Mouse (Mus musculus): ENCODE data around the gene Ccdc130. TPM values are rescaled to one million over a fixed set of nuclear protein-coding genes. Genes with fewer than 3 reads are reported as not detected.

The Ccdc130 gene
- total and polyA plus RNA-seq, 3 experiments = 10.2 to 26.0 TPM; not detected in 1

DNA sequence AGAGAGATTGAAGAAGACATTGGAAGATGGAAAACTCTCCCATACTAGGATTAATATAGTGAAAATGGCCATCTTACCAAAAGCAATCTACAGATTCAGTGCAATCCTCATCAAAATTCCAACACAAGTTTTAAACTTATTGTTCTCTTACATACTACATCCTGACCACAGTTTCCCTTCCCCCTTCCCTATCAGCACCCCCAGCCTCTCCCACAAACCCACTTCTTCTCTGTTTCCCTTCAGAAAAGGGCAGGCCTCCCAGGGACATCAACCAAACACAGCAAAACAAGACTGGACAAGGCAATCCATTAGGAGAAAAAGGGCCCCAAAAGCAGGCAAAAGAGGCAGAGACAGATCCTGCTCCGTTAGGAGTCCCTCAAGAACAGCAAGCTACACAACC lies 6.3 kb upstream of the Ccdc130 start:
- H3K27me3 ChIP-seq (ENCODE audit: control insufficient read depth in 1 of 2, insufficient read depth in 2 of 2, low read length in 2 of 2) = no peaks in the 10 kb centered on the region
- no peaks in the 10 kb centered on the region for H3K79me2 ChIP-seq (ENCODE audit: control insufficient read depth, insufficient read depth, low read length, poor library complexity)
- peak; percentile 56 for DNase-seq (ENCODE audit: low read depth, low spot score)
- H3K9ac ChIP-seq (ENCODE audit: control insufficient read depth, low read depth, low read length, poor library complexity, severe bottlenecking) = peak overlapping the region; percentile 9; the same call in 1 of the 2 replicates
- no peak overlapping the region for H3K4me3 ChIP-seq (ENCODE audit: control insufficient read depth in 1 of 2, insufficient read depth in 1 of 2, low read depth in 2 of 2, low read length in 2 of 2)
- H3K4me1 ChIP-seq (ENCODE audit: control insufficient read depth in 1 of 2, insufficient read depth in 2 of 2, low read length in 2 of 2) = peaks cover 15% of the 10 kb centered on the region in 2 experiments; a peak in 3 of 4 replicates
- peak overlapping the region; percentile 36 for H3K27ac ChIP-seq (ENCODE audit: control insufficient read depth, low read depth, low read length)
- no peaks in the 10 kb centered on the region for H3K9me3 ChIP-seq (replicated peaks; ENCODE audit: insufficient read depth, low read length)
- no peak for TF ChIP-seq USF1 (IDR thresholded peaks at IDR 0.05; ENCODE audit: low read depth, low read length)
- TF ChIP-seq TCF12 (IDR thresholded peaks at IDR 0.05; ENCODE audit: low read depth, low read length) = peak; percentile 77
- no peak for TF ChIP-seq UBTF (IDR thresholded peaks at IDR 0.05; ENCODE audit: borderline replicate concordance, insufficient read depth, low read depth, low read length)
- TF ChIP-seq HCFC1 (IDR thresholded peaks at IDR 0.05; ENCODE audit: low read depth, low read length) = no peak
- peak; percentile 54 for TF ChIP-seq TAL1 (IDR thresholded peaks at IDR 0.05; ENCODE audit: low read length)
- TF ChIP-seq E2F4 (IDR thresholded peaks at IDR 0.05; ENCODE audit: borderline replicate concordance, low read depth, low read length) = no peak
- no peak for TF ChIP-seq ETS1 (IDR thresholded peaks at IDR 0.05; ENCODE audit: low read depth, low read length)
- TF ChIP-seq TBP (IDR thresholded peaks at IDR 0.05; ENCODE audit: low read depth, low read length) = 0 out of 2 replicates have a peak, but pooled peaks have one; percentile 19
- TF ChIP-seq MAZ (IDR thresholded peaks at IDR 0.05; ENCODE audit: low read depth, low read length) = peak; percentile 31; the same call in 1 of the 2 replicates
- no peak for TF ChIP-seq NELFE (IDR thresholded peaks at IDR 0.05; ENCODE audit: low read depth, low read length)
- TF ChIP-seq SIN3A (IDR thresholded peaks at IDR 0.05; ENCODE audit: low read length) = 0 out of 2 replicates have a peak, but pooled peaks have one; percentile 24
- TF ChIP-seq NRF1 (IDR thresholded peaks at IDR 0.05; ENCODE audit: insufficient read depth, low read depth, low read length, poor library complexity, severe bottlenecking) = no peak
- TF ChIP-seq GATA1 (IDR thresholded peaks at IDR 0.05; ENCODE audit: low read depth, low read length) = 0 out of 2 replicates have a peak, but pooled peaks have one; percentile 27
- peak; percentile 18 to 74; a peak in 3 of 4 replicates for TF ChIP-seq EP300 (IDR thresholded peaks at IDR 0.05; ENCODE audit: low read depth in 1 of 2, low read length in 2 of 2)
- no peak for TF ChIP-seq KAT2A (conservative IDR thresholded peaks at IDR 0.05; ENCODE audit: low read depth, low read length)
- TF ChIP-seq JUND (IDR thresholded peaks at IDR 0.05; ENCODE audit: low read depth, low read length) = no peak
- TF ChIP-seq BHLHE40 (IDR thresholded peaks at IDR 0.05; ENCODE audit: borderline replicate concordance, low read depth, low read length) = no peak
- TF ChIP-seq POLR2A (IDR thresholded peaks at IDR 0.05; ENCODE audit: control insufficient read depth in 1 of 2, insufficient read depth in 1 of 2, low read depth in 1 of 2, low read length in 2 of 2, poor library complexity in 1 of 2) = no peak
- peaks cover 0 to 10% of the 10 kb centered on the region in 2 experiments; a peak in 2 of 4 replicates for H3K36me3 ChIP-seq (ENCODE audit: control insufficient read depth in 1 of 2, insufficient read depth in 2 of 2, low read length in 2 of 2)

DNA sequence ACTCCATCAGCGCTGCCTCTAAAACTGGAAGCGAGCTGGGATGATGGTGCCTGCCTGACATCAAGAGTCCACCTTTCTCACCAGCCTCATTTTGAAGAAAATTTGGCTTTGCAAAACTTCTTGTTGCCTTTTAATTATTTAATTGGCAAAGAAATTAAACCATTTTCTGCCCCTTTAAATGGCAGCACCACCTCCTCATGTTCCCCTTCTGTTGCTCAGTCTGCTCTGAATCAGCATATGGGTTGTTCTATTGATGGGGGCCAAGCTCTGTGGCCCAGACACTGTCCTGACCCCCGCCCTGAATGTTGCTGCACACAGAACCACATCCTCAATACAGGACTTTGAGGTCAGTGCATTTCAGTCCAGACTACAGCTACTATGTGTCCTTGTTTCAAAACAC lies 3.8 kb upstream of the Ccdc130 start:
- TF ChIP-seq POLR2A (IDR thresholded peaks at IDR 0.05; ENCODE audit: control insufficient read depth in 1 of 2, insufficient read depth in 1 of 2, low read depth in 1 of 2, low read length in 2 of 2, poor library complexity in 1 of 2) (no peak), KAT2A (conservative IDR thresholded peaks at IDR 0.05; ENCODE audit: low read depth, low read length) (no peak), POLR2AphosphoS2 (IDR thresholded peaks at IDR 0.05; ENCODE audit: low read length) (no peak)
- Histone ChIP-seq H3K27ac (ENCODE audit: control insufficient read depth, low read depth, low read length) (no peak overlapping the region), H3K9me3 (replicated peaks; ENCODE audit: insufficient read depth, low read length) (no peaks in the 10 kb centered on the region), H3K9ac (ENCODE audit: control insufficient read depth, low read depth, low read length, poor library complexity, severe bottlenecking) (no peak overlapping the region), H3K4me3 (ENCODE audit: control insufficient read depth in 1 of 2, insufficient read depth in 1 of 2, low read depth in 2 of 2, low read length in 2 of 2) (no peak overlapping the region), H3K27me3 (ENCODE audit: control insufficient read depth in 1 of 2, insufficient read depth in 2 of 2, low read length in 2 of 2) (no peaks in the 10 kb centered on the region), H3K4me1 (ENCODE audit: control insufficient read depth in 1 of 2, insufficient read depth in 2 of 2, low read length in 2 of 2) (peaks cover 15 to 25% of the 10 kb centered on the region in 2 experiments), H3K36me3 (ENCODE audit: control insufficient read depth in 1 of 2, insufficient read depth in 2 of 2, low read length in 2 of 2) (peaks cover 0 to 17% of the 10 kb centered on the region in 2 experiments; a peak in 2 of 4 replicates), H3K79me2 (ENCODE audit: control insufficient read depth, insufficient read depth, low read length, poor library complexity) (peaks cover 7% of the 10 kb centered on the region)
- no peak for DNase-seq (ENCODE audit: low read depth, low spot score)

Data from MEL (cell line).